Mouse (Mus musculus) embryo, embryonic 9.5 days (tissue): ENCODE measurements around the gene Stom.

ENCODE experiments used
- DNase-seq: peaks from one replicate; pipeline ENCODE4 v3.0.0-alpha.2; 2017; ENCODE audit errors: extremely low spot score

The Stom gene

DNA sequence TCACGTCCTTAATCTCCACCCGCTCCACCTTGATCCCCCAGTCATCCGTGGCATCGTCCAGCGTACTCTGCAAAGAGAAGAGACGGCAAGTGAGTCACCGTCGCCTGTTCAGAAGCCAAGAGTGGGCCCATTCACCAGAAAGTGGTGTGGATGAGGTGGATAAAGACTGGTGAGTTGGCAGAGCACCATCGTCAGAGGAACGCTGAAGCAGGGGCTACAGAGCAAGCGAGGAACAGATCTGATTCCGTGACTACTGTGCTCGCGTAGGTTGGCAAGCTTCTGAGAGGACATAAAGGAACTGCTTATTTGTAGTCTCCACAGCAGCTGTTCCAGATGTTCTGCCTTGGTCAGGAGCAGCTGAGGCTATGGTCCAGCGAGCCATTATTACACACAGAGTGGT lies 16.4 kb downstream of the Stom start:
- DNase-seq = no peak

GRCm38 (mm10) chr2:35318405-35318804 lies 18.4 kb downstream of the Stom start:
- no peak for DNase-seq

DNA sequence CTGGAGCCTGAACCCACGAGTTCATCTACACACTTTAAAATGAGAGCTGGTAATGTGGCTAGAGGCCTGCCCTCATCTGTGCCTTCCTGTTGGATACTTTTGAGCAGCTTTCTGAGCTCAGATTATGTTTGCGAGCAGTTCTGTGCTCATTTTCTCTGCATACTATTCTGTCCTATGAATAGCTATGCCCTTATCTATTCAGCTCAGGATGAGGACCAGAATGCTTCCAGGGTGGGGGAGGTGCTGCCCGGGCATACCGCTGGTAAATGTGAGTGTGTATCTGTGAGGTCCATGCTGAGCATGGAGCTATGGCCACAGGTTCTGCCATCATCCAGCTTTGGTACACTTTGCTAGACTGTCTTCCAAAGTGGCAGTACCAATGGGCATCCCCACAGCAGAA lies 19.2 kb downstream of the Stom start:
- no peak for DNase-seq

GRCm38 (mm10) chr2:35314300-35314699 lies 22.5 kb downstream of the Stom start:
- DNase-seq = no peak

- DNase-seq = no peak
Measured at GRCm38 (mm10) chr2:35309906-35310493, 26.8 kb downstream of the Stom start.

DNA sequence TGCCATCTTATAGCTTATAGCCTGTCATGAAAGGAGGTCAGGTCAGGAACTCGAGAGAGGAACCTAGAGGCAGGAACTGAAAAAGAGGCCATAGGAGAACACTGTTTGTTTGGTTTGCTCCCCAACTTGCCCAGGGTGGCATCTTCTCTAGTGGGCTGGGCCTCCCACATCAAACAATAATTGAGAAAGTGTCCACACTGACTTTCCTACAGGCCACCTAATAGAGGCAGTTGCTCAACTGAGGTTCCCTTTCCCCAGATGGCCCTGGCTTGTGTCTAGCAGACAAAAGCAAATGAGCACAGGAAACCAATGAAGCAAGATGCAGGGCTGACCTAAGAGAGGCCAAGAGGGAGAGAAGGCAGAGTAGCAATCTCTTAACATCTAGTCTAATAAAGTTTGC lies 28.6 kb downstream of the Stom start:
- no peak for DNase-seq

- no peak for DNase-seq
Measured at GRCm38 (mm10) chr2:35302049-35302885, 34.5 kb downstream of the Stom start.

GRCm38 (mm10) chr2:35299437-35299836 lies 37.3 kb downstream of the Stom start:
- DNase-seq = no peak

- peak; percentile 81 for DNase-seq
Measured at GRCm38 (mm10) chr2:35297703-35298332, 39.0 kb downstream of the Stom start.

DNA sequence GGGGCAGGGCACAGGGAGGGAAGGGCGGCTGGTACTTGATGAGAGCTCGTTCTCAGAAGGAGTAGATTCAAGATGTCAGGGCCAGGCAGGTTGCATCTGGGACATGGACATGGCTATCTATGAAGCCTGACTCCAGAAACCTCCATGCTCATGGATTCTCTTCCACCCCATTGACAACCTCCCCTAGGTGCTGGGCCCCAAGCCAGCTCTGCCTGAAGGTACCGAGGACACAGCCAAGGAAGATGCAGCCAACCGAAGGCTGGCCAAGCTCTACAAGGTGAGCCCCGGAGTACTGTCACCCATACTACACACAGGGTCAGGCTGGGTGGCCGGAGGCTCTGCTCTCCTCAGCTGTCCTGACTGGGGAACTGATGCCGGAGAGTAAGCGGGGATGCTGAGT lies 43.5 kb downstream of the Stom start:
- DNase-seq = no peak

DNA sequence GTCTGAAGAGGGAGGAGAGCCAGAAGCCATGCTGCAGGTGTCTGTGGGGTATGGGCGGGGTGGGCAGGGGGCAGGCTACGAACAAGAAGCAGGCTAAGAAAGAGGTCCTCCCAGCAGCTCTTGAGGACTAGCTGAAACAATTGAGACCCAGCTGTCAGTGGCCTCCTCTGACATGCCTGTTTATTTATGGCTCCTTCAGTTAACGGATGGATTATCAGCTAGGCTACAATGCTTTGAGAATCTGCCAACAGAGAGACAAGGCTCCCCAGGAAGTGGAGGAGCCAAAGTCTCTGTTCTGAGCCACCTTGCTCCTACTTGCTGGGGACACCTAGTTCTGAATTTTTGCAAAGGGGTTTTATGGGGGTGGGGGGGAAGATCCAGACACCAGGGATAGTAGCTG lies 44.1 kb downstream of the Stom start:
- DNase-seq = no peak

GRCm38 (mm10) chr2:35291856-35292255 lies 44.9 kb downstream of the Stom start:
- DNase-seq = no peak

DNA sequence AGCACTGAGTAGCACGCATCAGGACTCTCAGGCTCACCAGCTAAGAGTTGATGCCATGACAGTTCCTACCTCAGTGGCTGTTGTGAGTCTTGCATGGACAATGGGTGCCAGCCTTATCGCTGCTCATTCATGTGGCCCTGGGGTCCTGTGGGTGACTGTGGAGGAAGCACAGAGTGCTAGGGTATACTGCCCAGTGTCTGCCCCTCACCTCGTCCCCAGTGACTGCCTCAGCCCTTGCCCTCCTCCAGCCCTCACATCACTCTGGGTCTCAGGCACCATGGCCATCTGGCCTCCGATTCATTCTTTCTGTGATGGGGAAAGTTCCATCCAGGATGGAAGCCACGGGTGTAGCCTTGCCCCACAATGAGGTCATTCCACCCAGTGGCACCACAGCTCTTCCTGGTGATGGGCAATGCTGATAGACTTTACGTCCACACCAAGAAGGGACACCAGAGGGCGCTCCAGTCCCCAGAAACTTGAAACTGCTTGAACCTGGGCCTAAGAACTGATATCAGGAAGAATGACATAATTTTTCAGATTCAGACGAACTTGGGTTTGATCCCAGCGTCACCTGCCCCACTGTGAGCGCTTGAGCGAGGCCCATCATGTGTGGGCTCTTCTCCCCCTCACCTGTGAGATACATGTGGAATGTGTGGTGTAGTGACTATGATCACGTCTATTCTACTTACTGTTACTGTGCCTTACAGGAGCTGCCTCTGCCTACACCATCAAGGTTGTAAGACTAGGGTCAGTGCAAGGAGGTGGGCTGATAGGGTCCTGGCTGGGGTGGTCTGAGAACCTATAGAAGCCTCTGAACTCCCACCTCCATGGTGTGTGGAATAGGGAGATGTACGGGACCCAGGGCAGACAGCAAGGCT lies 47.8 kb downstream of the Stom start:
- peak; percentile 68 for DNase-seq

DNA sequence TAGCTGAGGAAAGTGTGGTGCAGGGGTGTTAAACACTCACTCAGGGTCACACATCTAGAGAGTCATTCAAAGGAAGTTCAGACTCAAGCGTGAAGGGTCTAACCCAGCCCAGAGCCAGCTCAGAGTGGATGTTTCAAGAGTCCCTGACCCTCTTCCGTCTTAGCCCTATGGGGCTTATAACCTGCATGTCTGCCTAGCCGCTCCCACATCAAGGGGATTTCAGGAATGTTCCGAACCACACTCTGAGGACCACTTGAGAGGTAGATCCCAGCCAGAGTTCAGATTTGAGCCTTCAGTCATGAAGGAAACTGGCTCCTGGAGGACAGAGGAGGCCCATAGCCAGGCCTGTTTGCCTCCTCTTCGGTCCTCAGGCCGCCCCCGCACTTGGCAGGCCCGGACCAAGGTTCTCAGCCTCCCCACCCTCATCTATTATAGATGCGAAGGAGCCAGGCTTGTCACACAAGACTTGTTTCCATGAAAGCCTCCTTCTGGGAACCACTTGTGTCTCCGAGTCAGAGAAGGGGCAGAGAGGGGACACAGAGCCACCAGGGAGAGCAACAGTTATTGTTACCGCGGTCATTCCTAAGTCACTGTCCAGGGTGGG lies 49.7 kb downstream of the Stom start:
- no peak for DNase-seq

DNA sequence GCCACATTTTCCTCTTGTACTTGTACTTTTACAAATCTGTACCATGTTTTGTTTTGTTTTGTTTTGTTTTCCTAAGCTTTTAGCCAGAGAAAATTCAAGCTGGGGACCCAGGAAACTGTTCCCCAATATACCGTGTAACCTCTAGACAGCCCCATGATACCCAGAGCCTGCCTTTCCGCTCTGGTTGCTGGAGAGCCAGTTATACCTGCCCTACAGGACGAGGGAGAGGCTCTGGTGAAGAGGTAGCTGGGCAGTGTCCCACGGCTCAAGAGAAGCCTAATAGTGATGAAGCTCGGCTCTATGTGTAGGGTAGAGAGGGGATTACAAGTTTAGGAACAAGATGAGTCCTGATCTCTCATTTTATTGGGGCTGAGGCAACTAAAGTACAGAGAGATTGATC lies 51.6 kb downstream of the Stom start:
- DNase-seq = no peak

GRCm38 (mm10) chr2:35283997-35284396 lies 52.8 kb downstream of the Stom start:
- DNase-seq = no peak

GRCm38 (mm10) chr2:35282214-35282613 lies 54.6 kb downstream of the Stom start:
- no peak for DNase-seq

- no peak for DNase-seq
Measured at GRCm38 (mm10) chr2:35280001-35280400, 56.8 kb downstream of the Stom start.

DNA sequence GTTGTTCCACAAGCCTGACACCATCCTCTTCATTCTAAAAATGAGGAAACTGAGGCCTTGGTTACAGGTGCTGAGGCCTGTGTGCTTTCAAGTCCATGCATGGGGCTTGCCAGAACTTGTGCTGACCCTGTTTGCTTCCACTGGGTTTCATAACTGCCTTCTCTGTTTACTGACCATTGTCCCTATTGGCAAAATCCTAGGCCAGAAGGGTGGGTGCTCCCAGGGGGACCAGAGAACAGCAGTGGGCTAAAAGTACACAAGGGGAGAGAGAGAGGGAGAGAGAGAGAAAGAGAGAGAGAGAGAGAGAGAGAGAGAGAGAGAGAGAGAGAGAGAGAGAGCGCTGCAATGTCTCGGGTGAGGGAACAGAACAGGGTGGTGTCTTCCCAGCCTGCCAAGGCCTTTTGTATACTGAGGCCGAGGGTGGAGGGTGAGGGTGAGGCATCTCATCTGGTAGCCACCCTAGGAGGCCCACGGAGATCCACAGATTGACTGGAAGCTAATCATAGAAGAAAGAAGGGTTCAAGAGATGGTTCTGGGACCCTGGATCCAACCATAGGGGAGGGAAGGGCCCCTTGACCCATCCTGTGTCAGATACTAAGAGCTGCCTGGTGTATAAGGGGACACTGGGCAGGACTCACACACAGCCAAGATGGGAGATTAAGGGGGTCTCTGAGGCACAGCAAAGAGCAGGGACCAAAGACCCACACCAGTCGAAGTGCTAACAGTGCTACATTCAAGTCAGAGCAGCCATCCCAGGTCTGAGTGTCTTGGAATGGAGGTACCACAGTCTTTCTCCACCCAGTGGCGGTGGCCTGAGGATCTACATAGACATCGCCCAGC lies 58.2 kb downstream of the Stom start:
- no peak for DNase-seq

GRCm38 (mm10) chr2:35277686-35278085 lies 59.1 kb downstream of the Stom start:
- DNase-seq = no peak

DNA sequence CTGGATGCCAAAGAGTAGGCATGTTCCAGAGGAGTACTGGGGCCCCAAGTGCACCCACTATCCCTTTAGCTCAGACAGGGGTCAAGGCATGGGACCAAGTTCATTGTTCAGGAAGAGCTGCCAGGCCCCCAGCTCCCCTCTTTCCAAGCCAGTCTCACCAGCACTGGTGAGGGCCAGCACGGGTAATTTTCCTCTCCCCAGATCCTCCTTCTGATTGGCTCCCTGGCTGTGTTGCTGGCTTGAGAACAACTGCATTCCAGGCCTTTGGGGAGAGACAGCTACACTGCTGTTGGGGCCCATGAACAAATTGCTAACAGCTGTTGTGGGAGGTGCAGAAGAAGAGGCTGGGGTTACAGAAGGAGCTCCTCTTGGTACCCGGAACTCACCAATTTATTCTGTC lies 63.2 kb downstream of the Stom start:
- DNase-seq = no peak
